Mouse (Mus musculus): ENCODE measurements around the gene Srp54c. TPM values are rescaled to one million over a fixed set of nuclear protein-coding genes. Genes with fewer than 3 reads are reported as not detected.
"Not testable (repeated sequence)": the region's sequence is repeated elsewhere in the genome, so short reads cannot be mapped to it uniquely, and the experiment has no call there.

Gene Srp54c
- 10 to 100 TPM; 51.2 to 68.8 (median 54.5) TPM for polyA plus RNA-seq (2017; shearing (Covaris generic))

GRCm38 (mm10) chr12:55229626-55230519 is at the start of gene Srp54c:
Gene Srp54c (plus strand): TSS chr12:55230168.
- ATAC-seq: peak; percentile 92

DNA sequence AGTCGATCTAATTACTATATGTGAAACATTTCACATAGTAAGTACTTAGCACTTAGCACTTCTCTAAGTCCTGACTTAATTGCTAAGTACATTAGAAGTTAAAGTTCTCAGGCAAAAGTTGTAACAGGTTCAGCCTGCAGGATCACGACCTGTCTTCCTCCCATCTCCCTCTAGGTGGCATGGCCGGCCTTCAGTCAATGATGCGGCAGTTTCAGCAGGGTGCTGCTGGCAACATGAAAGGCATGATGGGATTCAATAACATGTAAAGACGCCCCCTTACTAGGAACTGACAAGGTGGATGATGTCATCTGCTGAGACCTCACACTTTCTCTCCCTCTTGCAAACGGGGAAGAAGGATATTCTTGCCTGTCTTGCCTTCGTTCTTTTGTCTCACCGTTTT is 42.3 kb upstream of the Srp54c start:
- ATAC-seq: not testable (repeated sequence)

DNA sequence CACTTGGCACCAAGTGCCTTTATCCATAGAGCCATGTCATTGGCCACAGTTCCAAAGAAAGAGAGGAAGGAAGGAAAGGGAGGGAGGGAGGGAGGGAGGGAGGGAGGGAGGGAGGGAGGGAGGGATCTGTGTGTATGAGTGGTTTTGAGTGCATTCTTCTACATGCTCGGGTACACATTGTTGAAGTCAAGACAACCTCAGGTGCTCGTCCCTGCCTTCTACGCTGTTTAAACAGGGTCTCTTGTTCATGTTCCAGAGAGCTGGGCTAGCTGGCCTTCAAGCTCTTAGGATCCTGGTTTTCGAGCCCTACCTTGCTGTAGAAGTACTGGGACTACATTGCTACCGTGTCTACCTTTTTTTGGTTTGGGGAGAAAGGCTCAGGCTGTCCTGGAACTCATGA is 40.8 kb upstream of the Srp54c start:
- ATAC-seq: not testable (repeated sequence)

DNA sequence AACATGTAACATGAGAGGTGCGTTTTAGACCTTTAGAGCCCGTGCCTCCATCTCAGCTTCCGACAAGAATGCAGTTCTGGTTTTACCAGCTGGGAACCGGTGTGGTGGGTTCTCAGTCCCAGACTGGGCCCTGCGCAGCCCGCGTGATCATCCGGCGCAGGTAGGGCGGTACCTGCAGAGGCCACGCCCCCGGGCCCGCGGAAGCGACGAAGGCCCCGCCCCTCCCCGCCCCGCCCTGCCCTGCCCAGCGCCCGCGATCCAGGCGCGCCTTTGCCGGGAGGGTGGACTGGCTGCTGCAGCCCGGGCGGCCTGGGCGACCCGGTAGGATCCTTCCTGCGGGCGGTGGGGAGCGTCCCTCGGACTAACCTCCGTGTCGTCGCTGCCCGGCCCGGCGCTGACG is 30.7 kb upstream of the Srp54c start, which contains the start of gene 1700047I17Rik2:
1700047I17Rik2 (plus strand) TSS at position 287 of the 400 bp plus-strand sequence.
- ATAC-seq: peak; percentile 89

GRCm38 (mm10) chr12:55199799-55200198 is 30.2 kb upstream of the Srp54c start:
- peak; percentile 71 for ATAC-seq

DNA sequence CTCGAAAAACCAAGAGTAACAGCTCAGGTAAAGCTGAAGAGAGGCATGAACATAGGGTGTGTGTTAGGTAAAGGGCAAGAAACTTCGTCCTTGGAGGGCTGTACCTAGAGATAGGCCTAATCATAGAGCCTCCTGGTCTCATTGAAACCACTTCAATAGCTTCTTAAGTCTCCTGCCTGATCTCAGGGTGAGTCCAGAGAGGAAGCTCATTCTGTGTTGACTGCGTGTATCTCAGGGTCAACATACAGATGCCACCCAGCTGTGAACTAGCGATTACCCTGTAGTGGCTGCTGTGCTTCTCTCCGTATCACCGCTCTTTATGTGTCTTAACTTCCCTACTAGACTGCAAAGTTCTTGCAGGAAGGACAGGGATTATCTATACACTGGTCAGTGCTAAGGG is 17.0 kb upstream of the Srp54c start:
- not testable (repeated sequence) for ATAC-seq

DNA sequence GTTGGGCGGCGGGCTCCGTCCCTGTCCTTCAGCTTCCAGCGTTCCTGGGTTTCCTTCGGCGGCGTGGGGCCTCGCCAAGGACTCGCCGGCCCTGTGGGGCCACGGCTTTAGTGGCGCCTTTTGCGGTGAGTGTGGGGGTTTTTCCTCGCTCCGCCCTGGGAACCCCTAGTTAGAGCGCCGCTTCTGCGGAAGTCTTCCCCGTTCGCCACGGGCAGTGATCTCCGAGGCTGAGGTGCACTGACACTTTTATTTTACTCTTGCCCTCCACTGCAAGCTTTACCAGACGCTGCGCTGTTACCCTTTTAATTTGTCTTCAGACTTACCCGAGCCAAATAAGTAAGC is 523 bp downstream of the Srp54c start:
- peak; percentile 67 for ATAC-seq

DNA sequence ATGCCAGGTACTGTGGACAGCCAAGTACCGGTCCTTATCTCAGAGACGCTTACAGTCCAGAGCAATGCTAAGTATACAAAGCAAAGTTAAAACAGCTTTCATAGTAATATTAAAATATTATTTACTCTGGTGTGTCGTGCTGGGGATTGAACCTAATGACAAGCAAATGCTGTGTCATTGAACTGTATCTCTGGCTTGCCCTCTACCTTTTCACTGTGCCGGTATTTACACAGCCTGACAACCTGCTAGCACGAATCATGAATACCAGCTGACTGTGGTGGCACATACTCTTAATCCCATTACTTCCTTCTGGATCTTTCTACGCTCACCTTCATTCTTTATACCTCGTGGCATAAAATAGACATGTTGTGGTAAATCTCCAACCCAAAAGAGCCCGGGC is 12.3 kb downstream of the Srp54c start:
- not testable (repeated sequence) for ATAC-seq

GRCm38 (mm10) chr12:55261950-55262349 is 32.0 kb downstream of the Srp54c start:
- ATAC-seq: not testable (repeated sequence)

DNA sequence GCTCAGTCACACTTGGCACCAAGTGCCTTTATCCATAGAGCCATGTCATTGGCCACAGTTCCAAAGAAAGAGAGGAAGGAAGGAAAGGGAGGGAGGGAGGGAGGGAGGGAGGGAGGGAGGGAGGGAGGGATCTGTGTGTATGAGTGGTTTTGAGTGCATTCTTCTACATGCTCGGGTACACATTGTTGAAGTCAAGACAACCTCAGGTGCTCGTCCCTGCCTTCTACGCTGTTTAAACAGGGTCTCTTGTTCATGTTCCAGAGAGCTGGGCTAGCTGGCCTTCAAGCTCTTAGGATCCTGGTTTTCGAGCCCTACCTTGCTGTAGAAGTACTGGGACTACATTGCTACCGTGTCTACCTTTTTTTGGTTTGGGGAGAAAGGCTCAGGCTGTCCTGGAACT is 33.4 kb downstream of the Srp54c start:
- ATAC-seq: not testable (repeated sequence)

DNA sequence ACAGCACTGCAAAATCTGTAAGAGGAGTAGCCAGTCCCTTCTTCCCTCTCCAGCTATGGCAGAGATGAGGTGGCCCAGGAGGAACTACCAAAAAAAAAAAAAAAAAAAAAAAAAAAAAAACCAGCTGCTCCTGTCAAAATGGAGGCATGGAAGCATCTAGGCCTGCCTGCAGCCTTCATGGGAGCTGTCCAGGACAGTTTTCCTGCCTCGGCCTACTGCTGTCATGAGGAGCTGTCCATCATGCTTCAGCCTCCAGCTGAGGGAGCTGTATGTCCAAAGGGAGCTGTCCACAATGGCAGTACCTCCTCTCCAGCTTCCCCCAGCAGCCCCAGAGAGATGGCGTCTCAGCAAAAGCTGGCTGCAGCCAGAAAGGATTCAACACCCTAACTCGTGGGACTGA is 42.3 kb downstream of the Srp54c start:
- ATAC-seq: no peak

DNA sequence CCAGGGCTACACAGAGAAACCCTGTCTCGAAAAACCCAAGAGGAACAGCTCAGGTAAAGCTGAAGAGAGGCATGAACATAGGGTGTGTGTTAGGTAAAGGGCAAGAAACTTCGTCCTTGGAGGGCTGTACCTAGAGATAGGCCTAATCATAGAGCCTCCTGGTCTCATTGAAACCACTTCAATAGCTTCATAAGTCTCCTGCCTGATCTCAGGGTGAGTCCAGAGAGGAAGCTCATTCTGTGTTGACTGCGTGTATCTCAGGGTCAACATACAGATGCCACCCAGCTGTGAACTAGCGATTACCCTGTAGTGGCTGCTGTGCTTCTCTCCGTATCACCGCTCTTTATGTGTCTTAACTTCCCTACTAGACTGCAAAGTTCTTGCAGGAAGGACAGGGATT is 47.6 kb downstream of the Srp54c start:
- ATAC-seq: not testable (repeated sequence)

DNA sequence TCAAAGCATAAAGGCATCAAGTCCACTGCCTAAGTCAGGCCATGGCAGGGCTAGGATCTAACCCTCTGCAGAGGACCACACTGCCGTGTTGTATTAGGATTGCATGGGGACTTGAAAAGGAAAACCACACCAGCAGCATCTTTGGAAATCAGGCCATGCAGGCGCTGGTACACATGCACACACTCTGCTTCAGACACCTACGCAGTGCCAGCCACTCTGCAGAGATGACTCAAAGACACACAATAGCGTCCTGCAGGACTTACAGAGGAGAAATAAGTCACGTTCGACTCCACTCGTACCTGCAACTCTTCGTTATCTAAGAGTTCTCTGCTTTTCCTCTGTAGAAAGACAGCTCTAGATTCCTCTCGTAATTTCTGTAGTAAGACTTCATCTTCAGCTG is 68.1 kb downstream of the Srp54c start:
- no peak for ATAC-seq

DNA sequence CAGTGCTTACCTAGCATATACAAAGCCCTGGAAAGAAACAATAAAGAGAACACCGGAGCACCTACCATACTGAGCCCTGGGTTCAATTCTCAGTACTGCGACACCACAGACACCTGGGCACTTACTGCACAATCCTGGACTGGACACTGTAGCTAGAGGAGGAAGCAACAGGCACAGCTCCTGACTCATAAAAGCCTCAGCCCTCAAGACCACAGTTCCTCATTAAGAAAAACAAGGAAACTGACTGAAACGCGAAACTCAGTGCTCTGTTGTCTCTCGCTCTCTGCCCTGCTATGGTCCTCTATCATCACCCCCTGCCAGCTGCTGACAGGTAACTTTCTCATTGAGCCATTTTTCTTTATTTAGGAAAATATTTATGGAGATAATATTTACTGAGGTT is 69.4 kb downstream of the Srp54c start, which contains the start of gene 1110008L16Rik:
1110008L16Rik (plus strand) TSS at position 242 of the 400 bp plus-strand sequence.
- ATAC-seq: no peak

DNA sequence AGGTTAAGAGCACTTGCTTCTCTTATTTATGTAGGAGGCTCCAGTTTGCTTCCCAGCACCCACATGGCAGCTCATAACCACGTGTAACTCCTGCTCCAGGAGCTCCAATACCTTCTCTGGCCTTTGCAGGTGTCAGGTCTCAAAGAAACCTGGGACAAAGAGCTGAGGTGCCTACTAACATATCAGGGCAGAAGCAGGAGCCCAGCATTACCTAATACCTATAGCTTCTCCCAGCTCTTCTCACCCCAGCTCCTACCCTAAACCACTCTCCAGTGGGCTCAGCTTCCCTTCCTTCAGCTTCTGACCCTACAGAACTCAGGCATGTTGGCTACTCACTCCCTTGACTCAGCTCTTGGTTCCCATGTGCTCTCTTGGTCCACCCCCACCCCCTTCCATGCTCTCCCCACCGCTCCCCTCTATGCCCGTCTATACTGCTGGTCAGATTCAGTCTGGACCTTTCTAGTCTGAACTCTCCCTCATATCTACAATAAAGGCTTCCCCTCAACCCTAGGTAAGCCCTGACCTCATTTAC is 70.9 kb downstream of the Srp54c start:
- no peak for ATAC-seq

GRCm38 (mm10) chr12:55301472-55302300 is 71.7 kb downstream of the Srp54c start:
- no peak for ATAC-seq

DNA sequence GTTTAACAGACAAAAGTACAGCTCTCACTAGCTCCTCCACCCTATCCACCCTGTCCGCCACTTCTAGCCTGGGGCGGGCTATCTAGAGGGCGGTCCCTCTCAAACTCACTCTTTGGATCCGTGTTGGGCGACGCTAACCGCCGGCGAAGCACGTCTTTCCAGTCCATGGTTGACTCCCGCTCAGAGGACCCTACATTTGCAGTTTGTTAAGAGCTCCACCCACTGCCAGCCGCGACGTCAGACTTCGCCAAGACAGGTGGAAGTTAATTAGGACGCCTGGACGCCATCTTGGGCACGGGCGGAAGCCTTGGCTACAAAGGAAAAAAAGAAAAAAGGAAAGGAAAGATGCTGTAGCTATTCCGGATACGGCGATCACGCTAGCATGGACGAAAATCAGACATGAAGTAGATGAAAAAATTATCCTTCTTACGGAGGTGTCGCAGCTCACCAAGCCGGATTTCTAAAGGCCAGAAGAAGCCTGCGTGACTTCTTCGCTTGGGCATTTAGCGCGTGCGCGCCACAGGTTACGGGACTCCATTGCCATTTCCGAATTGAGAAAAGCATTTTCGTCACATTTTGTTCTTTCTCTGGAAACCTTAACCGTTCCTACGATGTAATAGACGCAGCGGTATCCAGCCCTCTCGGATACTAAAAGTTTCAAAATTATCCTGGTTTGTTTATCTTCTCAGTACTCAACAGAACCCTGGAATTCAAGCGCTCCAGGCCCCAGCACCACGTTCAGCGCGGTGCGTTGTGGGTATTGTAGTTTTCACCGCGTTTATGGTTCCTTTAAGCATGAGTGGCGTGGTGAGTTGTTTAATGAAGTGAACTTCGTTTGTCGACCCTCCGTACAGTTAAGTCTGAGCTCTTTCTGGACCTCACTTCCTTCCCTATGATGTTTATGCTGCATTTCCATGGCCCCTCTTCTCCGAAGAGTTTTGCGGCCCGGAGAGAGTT is 72.8 kb downstream of the Srp54c start, which contains the start of gene Ppp2r3c:
Ppp2r3c (minus strand) TSS at position 514 of the 957 bp plus-strand sequence.
- ATAC-seq: peak; percentile 92

DNA sequence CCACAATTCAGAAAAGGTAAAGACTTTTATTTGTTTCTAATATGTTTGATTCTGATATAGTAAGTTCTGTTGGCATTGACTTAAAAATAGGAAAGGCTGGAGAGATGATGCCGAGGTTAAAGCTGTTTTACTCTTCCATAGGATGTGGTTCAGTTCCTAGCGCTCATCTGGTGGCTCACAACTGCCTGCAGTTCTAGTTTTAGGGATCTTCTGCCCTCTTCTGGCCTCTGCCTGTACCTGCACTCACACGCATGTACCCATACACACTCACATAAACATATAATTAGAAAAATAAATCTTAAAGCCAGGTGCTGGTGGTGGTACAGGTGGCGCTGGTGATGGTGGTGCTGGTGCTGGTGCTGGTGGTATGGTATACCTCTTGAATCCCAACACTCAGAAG is 76.4 kb downstream of the Srp54c start:
- ATAC-seq: no peak

DNA sequence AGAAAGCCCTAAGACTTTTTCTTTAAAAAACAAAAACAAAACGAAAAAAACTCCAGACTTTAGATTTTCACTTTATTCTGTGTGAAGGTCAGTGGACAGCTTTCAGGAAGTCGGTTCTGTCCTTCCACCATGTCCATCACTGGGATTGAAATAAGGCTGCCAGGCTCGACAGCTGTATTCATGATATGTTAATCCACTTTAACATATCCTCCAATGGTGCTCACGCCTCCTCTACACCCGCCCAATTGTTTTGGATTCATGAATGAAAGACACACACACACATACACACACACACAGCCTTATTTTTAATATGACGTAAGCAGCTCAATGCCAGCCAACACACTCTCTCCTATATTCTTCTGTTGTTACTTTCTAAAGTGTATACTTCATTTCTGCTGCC is 77.6 kb downstream of the Srp54c start:
- ATAC-seq: no peak

DNA sequence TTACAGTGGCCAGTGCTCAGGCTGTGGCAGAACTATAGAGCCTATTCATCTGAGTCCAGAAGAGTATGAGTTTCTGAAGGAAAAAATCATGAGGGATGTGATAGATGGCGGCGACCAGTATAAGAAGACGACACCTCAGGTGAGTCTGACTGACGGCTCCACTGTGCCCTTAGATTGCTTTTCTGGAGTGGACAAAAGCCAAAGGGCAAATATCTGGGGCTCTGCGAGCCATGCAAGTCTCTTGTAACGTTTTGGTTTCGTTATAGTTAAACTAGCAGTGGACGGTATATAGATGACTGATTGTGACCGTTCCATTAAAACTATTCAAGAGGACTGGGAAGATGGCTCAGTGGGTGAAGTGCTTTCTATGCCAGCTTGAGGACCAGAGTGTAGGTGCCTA is 78.8 kb downstream of the Srp54c start:
- ATAC-seq: no peak

DNA sequence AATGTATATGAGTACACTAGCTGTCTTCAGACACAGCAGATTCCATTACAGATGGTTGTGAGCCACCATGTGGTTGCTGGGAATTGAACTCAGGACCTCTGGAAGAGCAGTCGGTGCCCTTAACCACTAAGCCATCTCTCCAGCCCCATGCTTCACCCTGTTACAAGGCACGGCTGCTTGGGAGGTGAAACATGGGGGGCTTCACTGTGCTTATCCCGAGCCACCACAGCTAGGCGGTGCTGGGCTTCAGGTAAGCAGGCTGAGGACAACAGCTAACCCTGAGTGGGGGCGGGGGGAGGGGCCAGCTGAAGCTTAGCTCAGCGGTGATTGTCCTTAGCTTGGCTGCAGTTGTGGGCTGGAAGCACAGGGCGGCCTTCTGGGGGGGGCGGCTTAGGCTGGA is 79.5 kb downstream of the Srp54c start:
- ATAC-seq: no peak

DNA sequence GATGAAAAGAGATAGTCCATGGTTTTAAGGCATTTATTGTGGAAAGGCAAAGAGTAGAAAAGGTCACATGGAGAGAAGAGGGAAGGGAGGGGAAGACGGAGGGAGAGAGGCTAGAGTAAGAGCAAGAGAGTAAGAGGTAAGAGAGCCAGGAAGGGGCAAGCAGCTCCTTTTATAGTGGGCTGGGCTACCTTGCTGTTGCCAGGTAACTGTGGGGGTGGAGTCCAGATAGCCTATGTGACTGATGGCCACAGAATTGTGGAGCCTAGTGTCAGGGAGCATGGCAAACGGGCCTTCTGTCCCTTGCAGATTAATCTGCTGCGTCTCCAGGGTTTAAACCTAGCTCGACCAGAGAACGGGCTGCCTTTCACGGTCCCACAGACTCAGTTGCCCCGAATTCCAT is 81.9 kb downstream of the Srp54c start:
- no peak for ATAC-seq

All from inflammation-experienced regulatory T-cells, adult 6 months (primary cell).